Mouse (Mus musculus): Measurements from ENCODE around the gene Tyk2.

DNA sequence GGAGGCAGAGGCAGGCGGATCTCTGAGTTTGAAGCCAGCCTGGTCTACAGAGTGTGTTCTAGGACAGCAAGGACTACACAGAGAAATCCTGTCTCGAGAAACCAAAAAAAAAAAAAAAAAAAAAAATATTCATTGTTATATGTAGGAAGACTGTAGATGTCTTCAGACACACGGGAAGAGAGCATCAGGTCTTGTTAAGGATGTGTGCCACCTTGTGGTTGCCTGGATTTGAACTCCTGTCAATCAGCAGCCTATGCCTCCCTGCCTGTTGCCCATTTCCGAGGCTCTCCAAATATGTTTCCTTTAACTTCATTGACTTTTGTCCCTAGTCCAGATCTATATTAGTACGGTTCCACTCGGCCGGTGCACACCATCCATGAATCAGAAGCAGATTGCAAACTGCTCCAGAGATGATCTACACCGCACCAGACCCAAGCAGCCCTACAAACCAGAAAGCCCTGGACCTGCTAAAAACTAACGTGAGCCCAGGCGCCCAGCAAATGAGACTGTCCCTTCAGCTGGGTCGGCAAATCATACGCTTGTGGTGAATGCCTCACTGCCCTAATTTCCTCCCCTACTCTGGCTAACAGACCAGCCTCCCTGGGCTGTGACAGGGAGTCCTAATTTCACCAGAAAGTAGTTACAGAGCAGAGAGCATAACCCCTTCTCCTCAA is 1.2 kb upstream of the Tyk2 start:
- TF ChIP-seq POLR2A (IDR thresholded peaks at IDR 0.05; ENCODE audit: borderline replicate concordance, extremely low read depth, low read depth, low read length): no peak
- TF ChIP-seq CTCF (IDR thresholded peaks at IDR 0.05; ENCODE audit: insufficient read depth, low read length): peak; percentile 11; the same call in 1 of the 2 replicates

Measured in lung, adult 2 months (tissue).